Comparison of ENCODE assay signal across 9 mouse cellular contexts in genomic region chr10:44447406-44448139, GRCm38 (mm10).
DNase-seq lines count a peak whose midpoint lies in the region; ATAC-seq and TF ChIP-seq lines count a peak whose summit lies in the region.
"Had no signal": no experiment of that assay in that cellular context is flagged by ENCODE, and none has a peak within 500 bp of the region (broad histone marks: within the 10 kb centered on the region; RNA-seq: fewer than 3 reads in every experiment).

No protein-coding gene starts in this region.

- no peaks in the 10 kb centered on the region for H3K36me3 ChIP-seq in liver, adult 2 months (ENCODE audit: control insufficient read depth, insufficient read depth, low read length)
- H3K36me3 ChIP-seq in intestine, embryonic 14.5 days (ENCODE audit: control insufficient read depth, insufficient read depth, low read length), result no peaks in the 10 kb centered on the region
- H3K36me3 ChIP-seq in lung, embryonic 14.5 days (ENCODE audit: insufficient read depth), result no peaks in the 10 kb centered on the region

- H3K9me3 ChIP-seq in intestine, embryonic 14.5 days (ENCODE audit: control insufficient read depth, low read length), result no peaks in the 10 kb centered on the region
- H3K9me3 ChIP-seq in lung, embryonic 14.5 days (ENCODE audit: low read depth, low read length), result no peaks in the 10 kb centered on the region

- no peak for TF ChIP-seq POLR2A in liver, adult 2 months (IDR thresholded peaks at IDR 0.05; ENCODE audit: extremely low read depth, insufficient read depth, low read length)

- H3K4me2 ChIP-seq in intestine, embryonic 14.5 days (ENCODE audit: low read length), result peak overlapping the region; percentile 18
- H3K4me2 ChIP-seq in lung, embryonic 14.5 days, result peak overlapping the region; percentile 43
- H3K4me2 ChIP-seq: hindbrain, embryonic 14.5 days had no signal

- no peak overlapping the region for H3K4me3 ChIP-seq in liver, adult 2 months (ENCODE audit: insufficient read depth, low read depth, low read length)
- H3K4me3 ChIP-seq in intestine, embryonic 14.5 days (ENCODE audit: low read depth, low read length), result no peak overlapping the region
- no peak overlapping the region for H3K4me3 ChIP-seq in lung, embryonic 14.5 days (ENCODE audit: low read depth, low read length)

- H3K27ac ChIP-seq in liver, adult 2 months (replicated peaks; ENCODE audit: insufficient read depth, low read depth, low read length), result no peak overlapping the region
- H3K27ac ChIP-seq in intestine, embryonic 14.5 days (ENCODE audit: low read depth), result peak overlapping the region; percentile 34; the same call in 1 of the 2 replicates
- H3K27ac ChIP-seq in lung, embryonic 14.5 days (ENCODE audit: low read depth), result no peak overlapping the region
- H3K27ac ChIP-seq: hindbrain, embryonic 14.5 days had no signal

- ATAC-seq in intestine, embryonic 14.5 days (replicated peaks; ENCODE audit: low FRiP score, low TSS enrichment, low read depth), result peak; percentile 79
- ATAC-seq in lung, embryonic 14.5 days (ENCODE audit: insufficient read depth), result peak; percentile 53; the same call in 1 of the 2 replicates

- WGBS in liver, adult 2 months, result 34% methylated on average over 14 of the region's 14 CpGs
- 68% methylated on average over 14 of the region's 14 CpGs for WGBS in intestine, embryonic 14.5 days
- 57% methylated on average over 14 of the region's 14 CpGs for WGBS in lung, embryonic 14.5 days

- peak; percentile 78 for DNase-seq in liver, adult 2 months (ENCODE audit: extremely low read depth, low read depth, low spot score)
- no peak for DNase-seq in liver
- DNase-seq in intestine, embryonic 14.5 days (ENCODE audit: low spot score), result no peak
- peak; percentile 44 for DNase-seq in lung, embryonic 14.5 days
- peak; percentile 29 for DNase-seq in thymus, postnatal 25 days
- no peak for DNase-seq in urinary bladder, adult 18-20 months (ENCODE audit: low spot score in 2 of 2)
- DNase-seq in right cerebral cortex, adult 2 months (ENCODE audit: low spot score in 2 of 2), result no peak
- DNase-seq in embryo, embryonic 10 days (ENCODE audit: low spot score), result no peak

- peak overlapping the region; percentile 30; the same call in 1 of the 2 replicates for H3K9ac ChIP-seq in liver, adult 2 months (ENCODE audit: low read depth, low read length)
- H3K9ac ChIP-seq in intestine, embryonic 14.5 days (ENCODE audit: low read length), result no peak overlapping the region
- H3K9ac ChIP-seq in lung, embryonic 14.5 days, result no peak overlapping the region
- H3K9ac ChIP-seq: hindbrain, embryonic 14.5 days had no signal

- H3K79me2 ChIP-seq in liver, adult 2 months (ENCODE audit: control insufficient read depth, insufficient read depth, low read length), result no peaks in the 10 kb centered on the region

- no peak for TF ChIP-seq CTCF in liver, adult 2 months (IDR thresholded peaks at IDR 0.05; ENCODE audit: low read depth, low read length)
- TF ChIP-seq CTCF in lung, embryonic 14.5 days (IDR thresholded peaks at IDR 0.05; ENCODE audit: low read depth), result no peak

- peaks cover 5% of the 10 kb centered on the region; the same call in 1 of the 2 replicates for H3K4me1 ChIP-seq in liver, adult 2 months (ENCODE audit: control insufficient read depth, insufficient read depth, low read length)
- H3K4me1 ChIP-seq in intestine, embryonic 14.5 days (replicated peaks; ENCODE audit: control insufficient read depth, insufficient read depth, low read length), result peaks cover 7% of the 10 kb centered on the region; the same call in 1 of the 2 replicates
- peaks cover 15% of the 10 kb centered on the region for H3K4me1 ChIP-seq in lung, embryonic 14.5 days (ENCODE audit: insufficient read depth)

- no peaks in the 10 kb centered on the region for H3K27me3 ChIP-seq in liver, adult 2 months (ENCODE audit: control insufficient read depth, insufficient read depth, low read length)
- H3K27me3 ChIP-seq in intestine, embryonic 14.5 days (replicated peaks; ENCODE audit: control insufficient read depth, insufficient read depth, low read length), result no peaks in the 10 kb centered on the region
- H3K27me3 ChIP-seq in lung, embryonic 14.5 days (ENCODE audit: insufficient read depth, low read length), result no peaks in the 10 kb centered on the region

Comparison
In these comparisons a context has a peak if more than half of its experiments do, and no peak if none do; other contexts are left out.
1. DNase-seq: peak in liver, adult 2 months (single experiment), lung, embryonic 14.5 days (single experiment) and thymus, postnatal 25 days (single experiment); none in liver (single experiment), intestine, embryonic 14.5 days (single experiment), urinary bladder, adult 18-20 months (0 of 2), right cerebral cortex, adult 2 months (0 of 2) and embryo, embryonic 10 days (single experiment).